Mouse (Mus musculus) spleen, postnatal 10 days (tissue): ENCODE results near the gene Pnpla5.
"Not testable (repeated sequence)": the region's sequence is repeated elsewhere in the genome, so short reads cannot be mapped to it uniquely, and the experiment has no call there.

Experiments
- DNase-seq, 2 experiments: peaks; one replicate each; pipeline ENCODE4 v3.0.0; 2021 to 2022; ENCODE audit warnings: low spot score in 2 of 2

The Pnpla5 gene

DNA sequence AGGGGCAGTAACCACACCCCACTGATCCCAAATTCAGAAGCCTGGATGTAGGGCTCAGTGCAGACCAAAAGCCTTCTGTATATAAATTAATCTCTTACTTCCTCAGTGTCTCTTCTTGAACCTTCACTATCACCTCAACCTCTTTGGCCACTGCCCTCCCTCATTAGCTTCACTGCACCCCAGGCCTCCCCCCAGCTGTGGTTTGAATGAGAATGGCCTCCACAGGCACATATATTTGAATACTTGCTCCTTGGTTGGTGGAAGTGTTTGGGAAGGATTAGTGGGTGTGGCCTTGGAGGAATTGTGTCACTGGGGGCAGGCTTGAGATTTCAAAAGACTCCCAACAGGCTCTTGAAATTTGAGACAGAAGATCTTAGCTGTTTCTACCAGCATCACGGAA, 6.5 kb downstream of the Pnpla5 start:
- no peak for DNase-seq

DNA sequence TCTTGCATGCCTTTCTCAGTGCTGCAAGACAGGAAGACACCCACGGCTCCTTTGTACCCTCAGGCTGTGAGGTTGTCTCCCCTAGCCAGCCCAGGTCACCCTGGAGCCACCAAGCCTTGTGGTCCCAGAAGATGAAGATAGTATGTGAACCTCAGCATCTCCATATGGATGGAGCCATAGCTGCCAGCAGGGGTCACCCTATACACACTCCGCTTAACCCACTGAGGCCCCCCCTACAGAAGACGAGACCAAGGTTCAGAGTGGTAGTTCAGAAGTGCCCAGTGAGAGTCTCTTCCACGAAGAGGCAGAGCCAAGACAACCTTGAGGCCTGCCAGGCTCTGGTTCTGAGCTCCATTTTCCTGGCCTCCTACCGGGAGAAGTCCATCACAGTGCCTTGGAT, 7.2 kb downstream of the Pnpla5 start:
- no peak for DNase-seq

DNA sequence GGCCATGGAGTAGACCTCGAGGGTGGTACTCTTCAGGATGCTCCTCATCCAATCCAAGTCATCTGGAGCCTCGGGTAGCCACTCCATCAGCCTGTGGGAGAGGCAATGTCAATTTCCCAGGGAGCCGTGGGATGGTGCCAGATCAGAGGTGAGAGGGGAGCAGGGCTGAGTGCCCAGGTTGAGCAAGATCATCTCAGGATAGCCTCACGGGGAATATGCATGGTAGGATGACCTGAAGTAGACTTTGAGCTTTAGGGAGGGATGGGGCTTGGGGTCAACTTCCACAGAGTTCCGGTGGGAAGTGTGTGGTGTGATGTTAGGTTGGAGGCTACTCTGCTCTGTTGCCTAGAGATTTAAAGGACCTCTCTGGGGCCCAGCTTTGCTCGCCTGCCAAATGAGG, 9.1 kb downstream of the Pnpla5 start:
- no peak for DNase-seq

DNA sequence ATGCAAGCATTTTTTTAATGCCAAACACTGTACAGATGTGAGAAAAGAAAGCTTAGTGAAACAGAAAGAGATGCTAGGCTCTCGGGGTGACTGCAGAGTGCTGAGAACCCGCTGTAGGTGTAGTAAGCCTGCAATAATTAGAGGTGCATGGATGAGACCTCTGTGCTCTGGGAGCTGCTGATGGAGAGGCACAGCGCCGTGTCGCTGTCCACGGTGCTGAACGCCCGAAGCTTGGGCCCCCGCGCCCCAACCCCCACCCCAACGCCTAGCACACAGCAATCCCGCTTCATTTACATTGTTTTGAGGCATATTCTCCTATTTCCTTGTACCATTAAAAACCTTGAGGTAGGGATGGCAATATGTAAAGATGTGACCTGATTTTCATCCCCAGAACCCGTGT, 14.1 kb downstream of the Pnpla5 start:
- peak in 1 of 2 experiments; percentile 31 for DNase-seq

DNA sequence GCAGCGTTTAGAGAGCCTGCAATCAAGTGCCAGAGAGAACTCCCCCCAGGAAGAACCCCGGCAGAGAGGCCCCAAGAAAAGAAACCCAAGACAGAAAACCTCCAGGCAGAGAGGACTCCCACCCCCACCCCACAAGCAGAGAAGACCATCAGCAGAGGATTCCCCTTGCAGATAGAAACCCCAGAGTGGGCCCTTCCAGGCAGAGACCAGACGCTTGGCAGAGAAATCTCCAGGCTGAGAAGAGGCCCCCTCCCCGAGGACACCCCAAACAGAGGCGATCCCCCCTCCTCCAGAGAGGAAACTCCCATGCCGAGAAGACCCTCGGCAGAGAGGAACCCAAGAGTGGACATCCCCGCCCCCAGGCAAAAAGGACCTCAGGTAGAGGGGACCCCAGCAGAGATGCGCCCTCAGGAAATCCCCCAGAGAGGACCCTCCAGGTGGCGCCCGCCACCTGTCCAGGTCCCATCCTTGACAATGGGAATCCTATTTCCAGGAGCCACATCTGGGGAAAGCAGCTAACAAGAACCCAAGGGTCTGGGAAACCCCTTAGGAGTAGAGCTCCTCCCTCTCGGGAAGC, 17.0 kb downstream of the Pnpla5 start:
- no peak for DNase-seq

DNA sequence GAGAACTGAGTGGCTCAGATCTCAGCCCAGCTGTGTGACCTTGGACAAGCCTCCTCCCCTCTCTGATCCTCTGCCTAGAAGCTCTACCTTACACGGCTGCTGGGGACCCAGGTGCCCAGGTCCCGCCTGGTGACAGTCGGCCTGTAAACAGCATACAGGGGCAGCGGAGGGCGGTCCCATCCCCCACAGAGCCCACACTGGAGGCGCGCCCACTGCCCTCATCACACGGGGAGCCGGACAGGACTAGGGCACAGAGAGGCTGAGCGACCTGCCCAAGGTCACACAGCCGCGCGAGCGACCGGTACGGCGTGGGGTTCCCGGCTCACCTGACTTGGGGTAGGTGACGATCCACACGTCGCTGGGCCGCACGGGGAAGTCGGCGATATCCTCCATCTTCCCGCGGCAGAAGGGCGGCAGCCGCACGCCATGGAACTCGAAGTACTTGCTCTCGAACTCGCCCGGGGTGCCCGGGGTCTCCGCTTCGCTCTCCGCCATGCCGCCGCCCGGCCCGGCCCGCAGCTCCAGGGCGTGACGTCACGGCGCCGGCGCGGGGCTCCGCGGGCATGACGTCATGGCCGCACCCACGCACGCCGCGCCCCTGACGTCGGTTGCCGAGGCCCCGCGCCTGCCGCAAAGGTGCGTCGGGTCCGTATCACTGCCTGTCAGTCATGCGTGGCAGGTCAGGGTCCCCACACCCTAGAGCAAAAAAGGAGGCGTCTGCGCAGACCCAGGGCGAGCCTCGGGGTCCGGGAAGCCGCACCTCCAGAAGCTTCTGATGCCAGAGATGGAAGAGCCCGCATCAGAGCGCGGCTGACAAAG, 17.7 kb downstream of the Pnpla5 start, which contains the start of gene Sult4a1:
Sult4a1 (minus strand) TSS at position 650 of the 819 bp plus-strand sequence.
- DNase-seq, result no peak

DNA sequence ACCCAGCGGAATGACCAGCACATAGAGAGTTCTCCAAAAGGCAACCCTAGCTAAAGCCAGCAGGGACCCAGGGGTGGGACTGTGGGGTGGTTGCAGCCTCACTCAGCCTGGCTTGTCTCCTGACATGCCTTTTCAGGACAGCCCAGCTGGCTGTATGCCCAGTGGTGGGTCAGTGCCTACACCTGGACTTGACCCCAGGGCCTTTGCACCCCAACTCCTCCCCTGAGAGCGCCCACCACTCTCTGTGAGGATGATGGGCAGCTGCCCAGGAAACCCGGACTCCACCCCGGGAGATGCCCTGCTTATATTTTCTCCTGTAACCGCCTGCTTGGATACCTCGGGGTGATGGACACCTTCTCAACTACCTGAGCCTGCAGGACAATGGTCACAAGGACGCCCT, 18.3 kb downstream of the Pnpla5 start:
- DNase-seq, result no peak

DNA sequence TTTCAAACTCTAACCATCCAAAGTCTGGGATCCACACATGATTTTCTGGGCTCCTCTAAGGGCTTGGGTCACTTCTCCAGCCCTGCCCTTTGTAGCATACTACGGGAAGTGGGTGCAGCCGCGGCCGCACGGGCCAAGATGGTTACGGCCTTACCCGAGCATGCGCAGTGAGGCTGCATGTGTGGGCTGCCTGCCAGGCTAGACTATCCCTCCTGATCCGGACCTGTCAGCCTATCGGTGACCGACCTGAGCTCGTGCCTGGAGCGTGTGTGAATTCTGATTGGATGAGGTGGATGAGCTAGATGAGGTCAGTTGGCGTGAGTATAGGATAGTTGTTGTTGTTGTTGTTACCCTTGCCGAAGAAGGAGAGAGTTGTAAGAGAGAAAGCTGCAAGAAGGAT, 25.4 kb downstream of the Pnpla5 start:
- not testable (repeated sequence) for DNase-seq

DNA sequence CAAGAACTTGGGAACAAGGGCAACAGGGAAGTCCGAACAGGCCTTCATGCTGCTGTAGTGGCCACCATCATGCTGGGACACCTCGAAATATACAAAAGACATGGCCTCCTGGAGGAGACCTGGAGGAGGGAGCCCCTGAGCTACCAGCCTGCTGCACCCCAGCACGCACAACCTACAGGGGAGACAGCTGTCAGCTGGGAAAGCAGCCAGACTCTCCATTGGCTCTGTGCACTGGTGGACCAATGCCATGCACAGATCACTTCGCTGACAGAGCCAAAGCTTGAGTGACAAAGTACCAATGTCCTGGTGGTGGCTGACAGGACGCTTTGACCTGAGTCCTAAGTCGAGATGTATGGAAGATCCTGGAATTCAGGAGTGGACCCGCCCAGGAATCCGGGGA, 26.9 kb downstream of the Pnpla5 start:
- no peak for DNase-seq

DNA sequence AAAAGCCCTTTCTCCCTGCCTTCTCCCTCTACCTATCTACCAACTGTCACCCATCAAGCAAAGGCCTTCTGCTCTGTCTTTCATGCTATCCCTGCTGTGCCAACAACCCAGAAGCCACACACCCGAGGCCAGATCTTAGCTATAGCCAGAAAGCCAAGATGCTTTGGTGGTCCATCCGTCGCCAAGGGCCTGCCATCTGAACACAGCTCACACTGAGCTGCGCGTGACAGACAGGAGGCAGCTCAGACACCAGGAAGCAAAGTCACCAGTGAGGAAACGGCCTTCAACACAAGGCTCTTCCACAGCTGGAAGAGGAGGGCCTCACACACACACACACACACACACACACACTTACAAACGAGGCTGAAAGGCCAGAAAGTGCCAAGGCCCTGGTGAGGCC, 28.1 kb downstream of the Pnpla5 start:
- no peak for DNase-seq

DNA sequence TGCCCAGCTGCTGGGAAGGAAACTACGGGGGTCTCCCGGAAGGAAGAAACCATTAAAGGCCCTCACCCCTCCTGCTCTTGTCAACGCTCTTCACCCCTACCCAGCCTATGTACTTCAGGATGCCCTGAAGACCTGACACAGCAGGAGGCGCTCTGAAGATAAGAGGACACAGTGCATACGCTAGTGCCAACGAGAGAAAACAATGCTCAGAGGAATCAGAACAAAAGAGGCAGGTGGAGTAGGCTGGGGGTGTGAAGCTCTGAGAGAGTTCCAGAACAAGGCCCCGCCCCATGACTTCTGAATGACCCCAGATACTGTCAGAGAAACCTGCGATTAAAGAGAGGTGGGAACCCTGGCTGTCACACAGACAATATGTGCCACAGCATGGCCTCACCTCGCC, 36.2 kb downstream of the Pnpla5 start:
- no peak for DNase-seq

DNA sequence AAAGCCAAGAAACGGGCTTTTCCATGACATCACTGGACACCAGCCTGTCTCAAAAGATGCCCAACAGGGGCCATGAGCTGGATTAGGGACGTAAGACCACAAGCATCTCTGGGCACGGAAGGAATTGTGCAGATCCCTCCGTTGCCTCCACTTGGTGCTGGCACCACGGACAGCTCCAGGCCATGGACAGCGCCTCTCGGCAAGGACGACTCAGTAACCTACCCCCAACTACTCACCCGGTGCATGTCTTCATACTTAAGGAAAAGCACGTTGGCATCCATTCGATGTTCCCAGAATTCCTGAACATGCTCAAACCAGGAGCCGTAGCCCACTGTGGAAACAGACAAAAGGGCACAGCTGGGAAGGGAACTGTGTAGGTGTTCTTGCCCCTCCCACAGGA, 36.6 kb downstream of the Pnpla5 start:
- DNase-seq, result no peak

DNA sequence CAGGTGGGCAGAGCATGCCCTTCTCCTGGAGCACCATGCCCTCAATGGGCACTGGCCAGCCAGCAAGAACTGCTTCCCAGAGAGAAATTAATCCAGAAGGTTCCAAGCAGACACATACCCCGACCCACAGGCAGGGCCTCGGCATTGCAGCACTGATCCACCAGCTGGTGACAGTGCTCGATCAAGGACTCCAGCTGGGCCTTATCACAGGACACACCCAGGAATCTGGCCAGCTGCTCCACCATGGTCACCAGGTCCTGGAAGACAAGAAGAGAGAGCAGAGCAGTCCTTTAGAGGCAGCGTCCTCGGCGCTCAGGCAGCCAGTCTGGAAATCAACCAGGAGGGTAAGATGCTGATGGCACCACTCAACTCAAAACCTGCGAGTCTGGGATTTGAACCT, 42.9 kb downstream of the Pnpla5 start:
- DNase-seq, result no peak

DNA sequence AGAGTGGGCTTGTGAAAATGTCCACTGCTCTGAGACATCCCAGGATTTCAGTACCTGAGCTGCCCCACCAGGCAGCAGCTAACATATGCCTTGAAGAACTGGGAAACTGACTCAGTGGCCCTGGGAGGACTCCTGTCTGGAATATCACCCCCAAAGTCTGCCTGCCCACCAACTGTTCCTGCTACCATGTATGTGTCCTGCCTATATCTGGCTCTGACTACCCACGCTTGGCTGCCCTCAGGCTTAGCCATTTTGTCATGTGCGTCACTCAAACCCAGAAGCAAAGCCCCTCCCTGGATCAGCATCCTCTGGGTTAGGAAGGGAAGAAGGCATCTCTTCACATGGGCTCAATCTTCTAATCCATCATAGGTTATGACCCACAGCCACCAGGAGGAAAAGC, 43.5 kb downstream of the Pnpla5 start:
- no peak for DNase-seq

DNA sequence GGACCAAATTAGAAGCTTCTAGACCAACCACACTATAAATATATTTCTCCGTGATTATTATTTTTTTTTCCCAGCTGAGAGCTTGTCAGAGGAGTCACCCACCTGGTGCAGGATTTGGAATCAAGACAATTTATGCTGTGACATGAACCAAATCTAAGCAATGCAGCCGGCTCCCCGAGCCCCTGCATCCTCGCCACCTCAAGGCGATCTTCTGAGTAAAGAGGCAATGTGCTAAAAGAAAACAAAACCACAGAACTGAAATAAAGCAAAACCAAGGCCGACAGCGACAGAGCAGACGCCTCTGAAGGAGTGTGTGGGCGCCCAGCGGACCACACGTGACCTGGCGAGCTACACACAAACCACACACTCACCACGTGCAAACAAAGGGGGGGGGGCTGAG, 44.3 kb downstream of the Pnpla5 start:
- no peak for DNase-seq

DNA sequence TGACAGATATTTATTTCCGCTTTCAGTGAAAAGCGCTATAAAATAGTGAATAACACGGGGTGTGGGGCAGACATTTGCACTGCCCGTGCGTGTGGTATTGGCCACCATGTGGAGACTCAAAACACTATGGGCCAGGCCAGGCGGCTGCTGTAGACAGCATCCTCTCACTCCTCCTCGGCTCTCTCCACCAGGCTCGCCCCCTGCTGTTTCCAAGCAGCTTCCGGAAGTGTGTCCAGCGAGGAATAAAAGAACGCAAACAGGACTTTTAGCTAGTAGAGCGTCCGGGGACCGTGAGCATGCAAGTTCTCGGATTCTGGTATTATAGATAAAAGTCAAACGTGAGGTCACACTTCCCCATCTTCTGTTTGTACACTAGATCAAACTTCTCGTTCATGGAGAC, 45.8 kb downstream of the Pnpla5 start:
- DNase-seq, result no peak

DNA sequence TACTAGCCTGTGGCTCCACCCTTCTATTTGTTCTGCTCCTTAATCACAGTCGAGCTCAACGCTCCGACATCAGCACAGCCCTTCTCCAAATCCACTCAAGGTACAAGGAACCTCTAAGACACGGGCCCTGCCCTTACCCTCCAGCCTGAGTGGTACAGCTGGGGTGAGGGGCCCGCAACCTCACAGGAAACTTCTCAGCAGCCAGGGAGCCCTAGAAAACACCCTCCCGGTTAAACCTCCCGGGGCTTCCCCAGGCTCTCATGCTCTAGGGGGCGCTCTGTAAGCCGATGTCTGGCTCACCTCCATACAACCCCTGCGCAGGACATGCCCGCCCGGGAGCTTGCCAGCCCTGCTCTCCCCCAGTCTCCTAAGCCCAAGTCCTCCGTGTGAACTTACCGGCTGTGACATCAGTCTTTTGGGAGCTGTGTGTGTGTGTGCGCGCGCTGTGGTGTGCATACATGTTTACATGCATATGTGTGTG, 48.2 kb downstream of the Pnpla5 start:
- DNase-seq, result peak in 1 of 2 experiments; percentile 31

DNA sequence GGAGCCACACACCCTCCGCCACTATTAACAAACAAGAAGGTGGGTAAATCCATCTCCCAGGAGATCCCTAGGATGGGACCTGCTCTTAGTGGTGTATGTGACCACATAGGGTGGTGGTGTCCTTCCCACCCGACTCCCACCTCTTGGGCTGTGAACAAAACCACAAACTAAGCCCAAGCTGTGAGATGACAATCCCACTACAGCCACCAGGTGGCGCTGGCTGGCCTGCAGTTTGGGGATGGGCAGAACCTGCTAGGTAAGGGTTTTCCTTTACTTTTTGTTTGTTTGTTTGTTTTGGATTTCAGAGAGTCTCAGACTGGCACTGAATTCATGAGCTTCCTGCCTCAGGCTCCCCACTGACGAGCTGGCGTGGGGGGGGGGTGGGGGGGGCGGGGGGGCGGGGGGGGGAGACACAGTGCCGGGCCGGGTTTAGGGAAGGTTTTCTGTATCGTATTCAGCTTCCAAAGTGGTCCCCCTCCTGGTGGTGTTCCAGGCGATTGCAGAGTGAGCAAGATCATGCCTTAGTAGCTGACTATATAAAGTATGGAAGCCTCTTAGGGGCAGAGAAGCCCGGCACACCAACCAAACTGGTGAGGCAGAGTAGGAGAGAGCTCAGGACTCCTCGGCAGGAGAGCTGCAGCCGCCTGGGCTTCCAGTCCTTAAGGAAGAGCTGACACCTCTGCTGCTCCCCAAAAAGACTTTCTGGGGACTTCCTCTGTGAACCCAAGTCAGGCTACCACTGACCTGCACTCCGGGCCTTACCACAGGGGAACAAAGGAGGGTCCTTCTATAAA, 48.9 kb downstream of the Pnpla5 start:
- peak; percentile 38 to 69 for DNase-seq

DNA sequence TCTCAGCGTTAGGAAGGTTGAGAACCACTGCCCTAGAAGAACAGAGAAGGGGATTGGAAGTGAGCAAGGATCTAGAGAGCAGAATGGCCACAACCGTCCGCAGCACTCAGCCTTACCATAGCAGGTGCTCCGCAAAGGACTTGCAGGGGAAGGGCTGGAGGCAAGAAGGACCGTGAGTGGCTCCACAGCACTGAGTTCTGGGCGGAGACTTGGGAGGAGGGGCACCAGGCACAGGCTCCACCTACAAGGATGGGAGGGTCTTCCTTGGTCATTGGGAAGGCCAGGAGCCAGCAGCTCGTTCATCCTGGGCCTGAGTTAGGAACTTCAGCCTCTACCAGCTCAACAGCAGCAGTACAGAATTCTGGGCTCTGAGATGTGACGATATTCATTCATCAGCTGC, 49.9 kb downstream of the Pnpla5 start:
- no peak for DNase-seq

DNA sequence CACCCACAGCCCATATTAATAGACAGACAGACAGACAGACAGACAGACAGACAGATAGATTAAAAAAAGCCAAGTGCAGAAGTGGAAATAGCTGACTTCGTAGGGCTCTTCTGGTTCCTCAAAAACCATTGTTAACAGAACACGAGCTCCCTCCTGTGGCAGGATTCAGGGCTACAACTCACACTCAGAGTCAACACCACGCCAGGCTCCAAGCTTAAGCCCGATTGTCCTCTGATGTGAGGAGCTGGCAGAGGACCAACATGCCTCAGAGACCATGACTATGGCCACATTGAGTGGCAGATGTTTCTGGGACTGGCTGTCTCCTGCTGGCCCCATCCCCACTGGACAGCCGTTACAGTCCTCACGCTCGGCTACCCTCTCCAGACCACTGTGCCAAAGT, 50.7 kb downstream of the Pnpla5 start:
- peak; percentile 13 to 69 for DNase-seq

DNA sequence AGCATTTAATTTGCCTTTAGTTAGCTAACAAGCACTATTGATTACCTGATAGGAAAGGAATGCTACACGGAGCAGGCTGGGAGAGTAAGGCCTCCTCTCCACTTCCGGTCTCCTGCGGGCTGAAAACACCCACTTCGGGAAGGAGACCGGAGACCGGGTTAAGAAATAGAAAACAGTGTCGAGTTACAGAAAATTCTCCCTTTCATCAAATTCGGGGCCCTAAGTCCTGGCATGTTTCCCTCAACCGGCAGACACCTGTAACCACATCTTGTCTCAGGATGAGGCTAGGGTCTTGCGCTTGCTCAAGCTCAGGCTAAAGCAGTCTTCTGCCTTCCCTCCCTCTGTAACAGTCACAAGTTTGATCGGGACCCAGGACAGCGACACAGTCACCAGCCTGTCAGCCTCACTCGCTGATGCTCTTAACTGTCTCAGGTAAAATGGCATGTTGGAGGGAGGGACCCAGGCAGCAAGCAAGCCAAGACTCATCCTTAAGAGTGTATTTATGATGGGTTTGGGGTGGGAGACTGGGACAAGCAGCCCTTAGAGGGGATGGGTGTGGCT, 52.8 kb downstream of the Pnpla5 start:
- DNase-seq, result no peak

DNA sequence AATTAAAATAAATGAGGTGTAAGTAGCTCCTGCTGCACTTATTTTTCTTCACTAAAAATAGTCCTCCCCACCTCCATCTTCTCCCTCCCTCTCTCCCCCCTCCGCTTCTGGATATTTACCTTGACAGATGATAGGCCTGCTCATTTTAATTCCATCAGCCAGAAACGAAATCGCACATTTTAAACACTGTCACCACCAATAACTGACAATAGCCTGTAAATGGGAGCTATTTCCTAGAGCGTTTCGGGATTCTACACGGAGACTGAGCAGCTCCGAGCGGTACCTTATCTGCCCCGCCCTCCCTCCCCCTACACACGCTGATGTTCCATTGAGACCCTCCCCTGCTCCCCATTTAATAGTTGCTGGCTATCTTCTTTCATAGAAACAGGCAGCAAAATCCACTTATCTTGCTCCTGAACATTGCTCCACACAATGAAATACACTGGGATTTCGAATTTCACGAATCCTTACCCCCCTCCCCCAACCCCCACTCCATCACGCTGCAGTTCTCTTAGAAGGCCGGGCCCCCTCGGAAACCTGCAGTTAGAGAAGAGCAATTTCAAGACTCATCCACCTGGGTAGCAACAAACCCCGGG, 53.4 kb downstream of the Pnpla5 start:
- DNase-seq, result no peak
